Mouse (Mus musculus): Measurements from ENCODE around the gene Dda1. TPM values are rescaled to one million over a fixed set of nuclear protein-coding genes. Genes with fewer than 3 reads are reported as not detected.
"Not testable (repeated sequence)": the region's sequence is repeated elsewhere in the genome, so short reads cannot be mapped to it uniquely, and the experiment has no call there.

Gene Dda1
- total RNA-seq (2014; rRNA removed) (179 and 184 TPM in 2 replicates), polyA plus RNA-seq (2015; fragmentation: Nextera tagmentation; extraction: Ambion mirVana) (274 and 283 TPM in 2 replicates)

DNA sequence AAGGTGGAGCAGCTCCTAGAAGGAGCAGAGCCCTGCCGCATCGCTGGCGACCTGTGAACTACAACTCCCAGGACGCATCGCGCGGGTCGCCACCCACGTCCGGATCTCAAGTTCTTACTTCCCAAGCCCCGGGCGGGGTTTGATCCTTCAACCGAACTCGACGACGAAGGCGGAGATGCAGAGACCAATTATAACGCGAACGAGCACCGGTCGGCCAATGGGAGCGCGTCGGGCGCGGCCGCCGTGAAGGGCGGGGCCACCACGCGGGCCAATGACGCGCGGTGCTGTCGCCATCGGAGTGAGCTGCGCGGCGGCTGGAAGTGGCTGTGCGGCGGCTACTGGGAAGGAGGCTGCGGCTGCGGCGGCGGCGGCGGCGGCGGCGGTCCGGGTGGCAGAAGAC, at the start of gene Dda1:
Gene Dda1, plus strand, starts transcription at position 284 of the 400 bp plus-strand sequence.
- ATAC-seq (peak; percentile 92), DNase-seq (peak; percentile 99)
- Histone ChIP-seq H3K9me3 (ENCODE audit: low read length) (no peaks in the 10 kb centered on the region), H3K4me2 (ENCODE audit: low read depth) (peak within 1 kb of the TSS; percentile 86), H3K4me1 (ENCODE audit: insufficient read depth) (peaks cover 18% of the 10 kb centered on the region), H3K27ac (ENCODE audit: low read depth, low read length) (peak within 1 kb of the TSS; percentile 90), H3K4me3 (ENCODE audit: low read depth, low read length) (peak within 1 kb of the TSS; percentile 75), H3K9ac (peak within 1 kb of the TSS; percentile 77), H3K36me3 (ENCODE audit: insufficient read depth) (peaks cover 26% of the 10 kb centered on the region), H3K27me3 (ENCODE audit: insufficient read depth, low read length) (no peaks in the 10 kb centered on the region)
- TF ChIP-seq CTCF (IDR thresholded peaks at IDR 0.05; ENCODE audit: low read depth), result no peak
- 0% methylated on average over 42 of the region's 52 CpGs for WGBS

GRCm38 (mm10) chr8:71422121-71422520, 46.9 kb upstream of the Dda1 start:
- H3K4me3 ChIP-seq (ENCODE audit: low read depth, low read length), result no peak overlapping the region
- no peak for TF ChIP-seq CTCF (IDR thresholded peaks at IDR 0.05; ENCODE audit: low read depth)
- no peaks in the 10 kb centered on the region; the same call in 1 of the 2 replicates for H3K9me3 ChIP-seq (ENCODE audit: low read length)

GRCm38 (mm10) chr8:71432935-71433334, 36.1 kb upstream of the Dda1 start:
- not testable (repeated sequence) for H3K4me2 ChIP-seq (ENCODE audit: low read depth); H3K4me3 ChIP-seq (ENCODE audit: low read depth, low read length); H3K36me3 ChIP-seq (ENCODE audit: insufficient read depth); H3K4me1 ChIP-seq (ENCODE audit: insufficient read depth); H3K27ac ChIP-seq (ENCODE audit: low read depth, low read length); DNase-seq; ATAC-seq; H3K9ac ChIP-seq; H3K27me3 ChIP-seq (ENCODE audit: insufficient read depth, low read length); H3K9me3 ChIP-seq (ENCODE audit: low read length)
- 87% methylated on average over 1 of the region's 1 CpGs for WGBS

More at GRCm38 (mm10) chr8:71422121-71422520, 46.9 kb upstream of the Dda1 start:
- Histone ChIP-seq H3K27ac (ENCODE audit: low read depth, low read length) (no peak overlapping the region), H3K4me1 (ENCODE audit: insufficient read depth) (no peaks in the 10 kb centered on the region), H3K27me3 (ENCODE audit: insufficient read depth, low read length) (no peaks in the 10 kb centered on the region), H3K4me2 (ENCODE audit: low read depth) (no peak overlapping the region), H3K36me3 (ENCODE audit: insufficient read depth) (no peaks in the 10 kb centered on the region), H3K9ac (no peak overlapping the region)
- DNase-seq (no peak), ATAC-seq (no peak)

- no peak for ATAC-seq
- WGBS, result 56% methylated on average over 3 of the region's 3 CpGs
Measured at GRCm38 (mm10) chr8:71437041-71437440, 32.0 kb upstream of the Dda1 start.

DNA sequence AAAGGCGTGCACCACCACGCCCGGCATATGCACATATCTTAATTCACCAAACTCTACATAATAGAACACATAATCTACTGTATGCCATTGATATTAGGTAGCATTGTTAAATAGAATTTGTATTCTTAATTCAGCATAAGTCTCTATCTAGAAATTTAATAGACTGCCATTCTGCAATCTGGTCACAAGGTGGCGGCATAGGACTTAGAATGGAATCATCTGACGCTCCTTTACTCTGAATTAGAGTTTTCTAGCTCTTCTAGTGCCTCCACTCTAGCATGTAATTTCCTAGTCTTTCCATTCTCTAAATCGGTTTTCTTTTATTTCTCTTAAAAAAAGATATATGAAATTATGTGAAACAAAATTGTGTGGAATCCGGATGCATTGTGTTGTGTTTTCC, 27.6 kb upstream of the Dda1 start:
- no peak overlapping the region for H3K4me2 ChIP-seq (ENCODE audit: low read depth)
- WGBS, result 1% methylated on average over 7 of the region's 7 CpGs
- no peak overlapping the region for H3K4me3 ChIP-seq (ENCODE audit: low read depth, low read length)
- H3K27me3 ChIP-seq (ENCODE audit: insufficient read depth, low read length), result no peaks in the 10 kb centered on the region
- DNase-seq (peak; percentile 83), ATAC-seq (peak; percentile 74)
- no peaks in the 10 kb centered on the region for H3K9me3 ChIP-seq (ENCODE audit: low read length)
- H3K36me3 ChIP-seq (ENCODE audit: insufficient read depth), result no peaks in the 10 kb centered on the region
- H3K4me1 ChIP-seq (ENCODE audit: insufficient read depth), result no peaks in the 10 kb centered on the region
- no peak overlapping the region for H3K9ac ChIP-seq
- no peak overlapping the region for H3K27ac ChIP-seq (ENCODE audit: low read depth, low read length)
- peak; percentile 86 for TF ChIP-seq CTCF (IDR thresholded peaks at IDR 0.05; ENCODE audit: low read depth)

More at GRCm38 (mm10) chr8:71437041-71437440, 32.0 kb upstream of the Dda1 start:
- H3K4me1 ChIP-seq (ENCODE audit: insufficient read depth), result no peaks in the 10 kb centered on the region
- no peak overlapping the region for H3K4me3 ChIP-seq (ENCODE audit: low read depth, low read length)
- no peaks in the 10 kb centered on the region for H3K36me3 ChIP-seq (ENCODE audit: insufficient read depth)
- no peaks in the 10 kb centered on the region for H3K9me3 ChIP-seq (ENCODE audit: low read length)
- H3K27me3 ChIP-seq (ENCODE audit: insufficient read depth, low read length), result 0 out of 2 replicates have a peak, but pooled peaks cover 4% of the 10 kb centered on the region
- no peak for DNase-seq
- H3K9ac ChIP-seq, result no peak overlapping the region
- no peak for TF ChIP-seq CTCF (IDR thresholded peaks at IDR 0.05; ENCODE audit: low read depth)
- H3K27ac ChIP-seq (ENCODE audit: low read depth, low read length), result no peak overlapping the region
- H3K4me2 ChIP-seq (ENCODE audit: low read depth), result no peak overlapping the region

DNA sequence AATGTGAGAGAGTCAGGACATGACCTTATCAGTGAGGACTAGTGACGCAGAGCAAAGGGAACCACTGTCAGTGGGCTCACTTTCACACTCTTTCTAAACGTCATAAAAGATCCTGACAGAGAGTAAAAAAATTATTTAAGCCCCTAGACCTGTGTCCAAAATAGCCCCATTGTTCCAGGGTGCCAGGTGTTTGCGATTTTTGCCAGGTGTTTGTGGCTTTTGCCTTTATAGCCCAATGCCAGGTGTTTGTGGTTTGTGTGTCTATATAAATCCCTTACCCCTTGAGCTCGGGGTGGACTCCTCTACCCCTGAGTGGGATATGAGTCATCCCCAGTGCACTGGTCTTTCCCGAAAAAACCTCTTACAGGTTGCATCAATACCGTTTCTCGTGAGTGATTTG, 23.9 kb upstream of the Dda1 start:
- 84% methylated on average over 7 of the region's 7 CpGs for WGBS
- Histone ChIP-seq H3K27ac (ENCODE audit: low read depth, low read length) (no peak overlapping the region), H3K27me3 (ENCODE audit: insufficient read depth, low read length) (no peaks in the 10 kb centered on the region), H3K9me3 (ENCODE audit: low read length) (no peaks in the 10 kb centered on the region), H3K4me1 (ENCODE audit: insufficient read depth) (no peaks in the 10 kb centered on the region), H3K9ac (no peak overlapping the region), H3K36me3 (ENCODE audit: insufficient read depth) (no peaks in the 10 kb centered on the region), H3K4me2 (ENCODE audit: low read depth) (no peak overlapping the region), H3K4me3 (ENCODE audit: low read depth, low read length) (no peak overlapping the region)
- TF ChIP-seq CTCF (IDR thresholded peaks at IDR 0.05; ENCODE audit: low read depth), result no peak
- DNase-seq (no peak), ATAC-seq (no peak)

DNA sequence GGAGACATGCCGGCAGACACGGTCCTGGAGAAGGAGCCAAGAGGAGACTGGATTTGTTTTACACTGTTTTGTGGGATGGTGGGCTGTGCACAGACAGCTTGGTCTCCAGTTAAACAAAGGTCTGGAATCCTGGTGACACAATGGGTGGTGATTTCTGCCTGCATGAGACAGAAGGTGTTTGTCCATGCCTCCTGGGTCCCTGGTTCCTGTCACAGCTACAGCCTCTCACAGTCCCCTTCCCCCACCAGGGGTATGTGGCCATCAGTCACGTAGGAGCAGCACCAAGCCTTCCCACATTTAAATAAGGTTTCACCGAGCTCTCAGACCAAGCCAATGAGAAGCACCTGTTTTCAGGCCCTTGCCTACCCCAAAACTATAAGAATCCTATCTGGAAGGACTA, 17.7 kb upstream of the Dda1 start:
- no peak for DNase-seq
- Histone ChIP-seq H3K4me2 (ENCODE audit: low read depth) (no peak overlapping the region), H3K9ac (no peak overlapping the region), H3K4me3 (ENCODE audit: low read depth, low read length) (no peak overlapping the region), H3K4me1 (ENCODE audit: insufficient read depth) (no peaks in the 10 kb centered on the region), H3K27me3 (ENCODE audit: insufficient read depth, low read length) (no peaks in the 10 kb centered on the region), H3K27ac (ENCODE audit: low read depth, low read length) (no peak overlapping the region), H3K9me3 (ENCODE audit: low read length) (no peaks in the 10 kb centered on the region), H3K36me3 (ENCODE audit: insufficient read depth) (peaks cover 2% of the 10 kb centered on the region; the same call in 1 of the 2 replicates)
- 71% methylated on average over 4 of the region's 4 CpGs for WGBS
- TF ChIP-seq CTCF (IDR thresholded peaks at IDR 0.05; ENCODE audit: low read depth), result no peak
- no peak for ATAC-seq
